Mouse (Mus musculus): Measurements from ENCODE around the gene Srl. TPM values are rescaled to one million over a fixed set of nuclear protein-coding genes. Genes with fewer than 3 reads are reported as not detected.

The Srl gene
- polyA plus RNA-seq, 1 experiment: 6.9 TPM

DNA sequence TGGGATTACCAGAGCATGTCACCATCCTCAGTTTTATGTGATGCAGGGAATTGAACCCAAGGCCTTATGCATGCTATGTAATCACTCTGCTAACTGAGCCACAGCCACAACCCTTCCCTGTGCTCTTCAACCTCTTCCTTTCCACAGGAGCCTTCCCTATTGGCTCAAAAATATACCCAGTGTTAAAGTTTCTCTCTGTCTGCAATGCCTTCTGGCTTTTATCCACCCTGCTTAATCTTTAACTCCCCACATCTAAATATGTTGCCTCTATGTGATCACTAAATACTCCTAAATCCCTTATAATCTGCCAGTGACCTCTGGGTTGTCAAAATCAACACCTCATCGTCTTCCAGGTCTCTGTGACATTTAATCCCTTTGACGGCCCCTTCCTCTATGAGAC lies 23.7 kb downstream of the Srl start:
- TF ChIP-seq CTCF (conservative IDR thresholded peaks at IDR 0.05; ENCODE audit: insufficient read depth, insufficient read length, low read depth, low read length): no peak
- TF ChIP-seq POLR2A (IDR thresholded peaks at IDR 0.05; ENCODE audit: low read depth, low read length): no peak
- no peak overlapping the region for H3K4me3 ChIP-seq (ENCODE audit: insufficient read depth, low read depth, low read length)
- no peak overlapping the region for H3K27ac ChIP-seq (ENCODE audit: insufficient read depth, low read depth, low read length)
- H3K36me3 ChIP-seq (ENCODE audit: control insufficient read depth, insufficient read depth, low read length): no peaks in the 10 kb centered on the region
- H3K27me3 ChIP-seq (replicated peaks; ENCODE audit: control insufficient read depth, insufficient read depth, low read length): no peaks in the 10 kb centered on the region
- DNase-seq: peak; percentile 64
- peaks cover 14% of the 10 kb centered on the region for H3K4me1 ChIP-seq (ENCODE audit: control insufficient read depth, insufficient read depth, low read length)
- WGBS: 44% methylated on average over 2 of the region's 2 CpGs

DNA sequence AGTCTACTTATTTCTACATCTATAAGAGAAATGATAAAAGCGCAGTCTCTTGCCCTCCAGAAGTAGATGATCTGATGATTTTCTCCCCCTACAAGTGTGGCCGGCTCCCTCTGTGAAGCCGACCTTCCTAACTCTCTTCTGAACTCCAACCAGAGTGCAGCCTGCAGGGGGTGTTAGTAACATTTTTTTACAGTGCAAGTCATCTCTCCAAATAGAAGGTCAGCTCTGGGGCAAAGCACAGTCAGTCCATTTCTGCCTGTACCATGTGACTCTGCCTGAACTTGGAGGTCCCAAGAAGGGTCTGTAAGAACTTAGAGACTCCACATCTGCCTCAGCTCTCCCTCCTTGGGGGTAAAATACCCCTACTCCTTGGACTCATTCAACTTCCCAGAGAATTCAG lies 27.2 kb downstream of the Srl start:
- H3K27ac ChIP-seq (ENCODE audit: insufficient read depth, low read depth, low read length): no peak overlapping the region
- DNase-seq: no peak
- 57% methylated on average over 3 of the region's 3 CpGs for WGBS
- no peaks in the 10 kb centered on the region for H3K27me3 ChIP-seq (replicated peaks; ENCODE audit: control insufficient read depth, insufficient read depth, low read length)
- no peak overlapping the region for H3K4me3 ChIP-seq (ENCODE audit: insufficient read depth, low read depth, low read length)
- no peaks in the 10 kb centered on the region for H3K36me3 ChIP-seq (ENCODE audit: control insufficient read depth, insufficient read depth, low read length)
- TF ChIP-seq CTCF (conservative IDR thresholded peaks at IDR 0.05; ENCODE audit: insufficient read depth, insufficient read length, low read depth, low read length) (no peak), POLR2A (IDR thresholded peaks at IDR 0.05; ENCODE audit: low read depth, low read length) (no peak)
- peaks cover 14% of the 10 kb centered on the region for H3K4me1 ChIP-seq (ENCODE audit: control insufficient read depth, insufficient read depth, low read length)

- no peaks in the 10 kb centered on the region for H3K27me3 ChIP-seq (replicated peaks; ENCODE audit: control insufficient read depth, insufficient read depth, low read length)
- TF ChIP-seq CTCF (conservative IDR thresholded peaks at IDR 0.05; ENCODE audit: insufficient read depth, insufficient read length, low read depth, low read length): no peak
- H3K27ac ChIP-seq (ENCODE audit: insufficient read depth, low read depth, low read length): no peak overlapping the region
- H3K36me3 ChIP-seq (ENCODE audit: control insufficient read depth, insufficient read depth, low read length): no peaks in the 10 kb centered on the region
- H3K4me3 ChIP-seq (ENCODE audit: insufficient read depth, low read depth, low read length): no peak overlapping the region
- DNase-seq: peak; percentile 63
- 58% methylated on average over 3 of the region's 3 CpGs for WGBS
- peaks cover 7% of the 10 kb centered on the region for H3K4me1 ChIP-seq (ENCODE audit: control insufficient read depth, insufficient read depth, low read length)
Measured at GRCm38 (mm10) chr16:4512661-4513438, 28.8 kb downstream of the Srl start.

GRCm38 (mm10) chr16:4511371-4511770 lies 30.2 kb downstream of the Srl start:
- no peaks in the 10 kb centered on the region for H3K36me3 ChIP-seq (ENCODE audit: control insufficient read depth, insufficient read depth, low read length)
- H3K27ac ChIP-seq (ENCODE audit: insufficient read depth, low read depth, low read length): no peak overlapping the region
- H3K4me3 ChIP-seq (ENCODE audit: insufficient read depth, low read depth, low read length): no peak overlapping the region
- no peak for TF ChIP-seq CTCF (conservative IDR thresholded peaks at IDR 0.05; ENCODE audit: insufficient read depth, insufficient read length, low read depth, low read length)
- no peak for TF ChIP-seq POLR2A (IDR thresholded peaks at IDR 0.05; ENCODE audit: low read depth, low read length)
- H3K4me1 ChIP-seq (ENCODE audit: control insufficient read depth, insufficient read depth, low read length): peaks cover 4% of the 10 kb centered on the region; the same call in 1 of the 2 replicates
- DNase-seq: no peak
- H3K27me3 ChIP-seq (replicated peaks; ENCODE audit: control insufficient read depth, insufficient read depth, low read length): no peaks in the 10 kb centered on the region
- 89% methylated on average over 2 of the region's 2 CpGs for WGBS

DNA sequence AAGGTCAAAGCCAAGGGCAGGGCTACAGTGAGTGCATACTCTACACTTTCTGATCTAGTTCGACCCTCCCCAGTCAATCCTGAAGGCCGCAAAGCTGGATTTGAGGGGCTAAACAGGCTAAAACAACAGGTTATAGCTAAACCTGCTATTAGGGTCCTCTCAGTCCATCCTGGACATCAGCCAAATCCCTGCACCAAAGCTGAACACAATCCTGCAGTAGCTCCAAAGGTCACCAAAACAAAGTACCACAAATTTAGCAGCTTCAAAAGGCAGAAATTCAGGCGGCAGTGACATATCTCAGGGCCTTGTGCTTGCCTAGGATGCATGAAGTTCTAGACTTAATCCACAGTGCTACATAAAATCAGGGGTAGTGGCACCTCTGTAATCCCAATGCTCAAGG lies 35.4 kb downstream of the Srl start:
- no peaks in the 10 kb centered on the region for H3K27me3 ChIP-seq (replicated peaks; ENCODE audit: control insufficient read depth, insufficient read depth, low read length)
- DNase-seq: peak; percentile 67
- 55% methylated on average over 3 of the region's 3 CpGs for WGBS
- no peak overlapping the region for H3K4me3 ChIP-seq (ENCODE audit: insufficient read depth, low read depth, low read length)
- no peak overlapping the region for H3K27ac ChIP-seq (ENCODE audit: insufficient read depth, low read depth, low read length)
- no peak for TF ChIP-seq POLR2A (IDR thresholded peaks at IDR 0.05; ENCODE audit: low read depth, low read length)
- no peaks in the 10 kb centered on the region for H3K36me3 ChIP-seq (ENCODE audit: control insufficient read depth, insufficient read depth, low read length)
- peaks cover 5% of the 10 kb centered on the region; the same call in 1 of the 2 replicates for H3K4me1 ChIP-seq (ENCODE audit: control insufficient read depth, insufficient read depth, low read length)

DNA sequence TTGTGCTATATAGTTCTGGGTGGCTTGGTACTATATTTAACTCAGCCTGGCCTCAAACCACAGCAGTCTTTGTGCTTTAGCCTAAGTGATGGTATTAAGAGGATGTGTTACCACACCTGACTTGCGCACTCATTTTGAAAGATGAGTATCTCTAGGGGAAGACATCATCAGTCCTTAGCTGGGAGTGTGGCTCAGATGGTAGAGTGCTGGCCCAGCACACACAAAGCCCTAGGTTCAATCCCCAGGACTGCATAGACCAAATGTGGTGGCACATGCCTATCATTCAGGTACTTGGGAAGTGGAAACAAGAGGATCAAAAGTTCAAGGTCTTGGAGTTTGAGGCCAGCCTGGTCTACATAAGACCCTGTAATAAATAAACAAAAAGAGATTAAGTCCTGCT lies 38.1 kb downstream of the Srl start:
- Histone ChIP-seq H3K36me3 (ENCODE audit: control insufficient read depth, insufficient read depth, low read length) (no peaks in the 10 kb centered on the region), H3K27me3 (replicated peaks; ENCODE audit: control insufficient read depth, insufficient read depth, low read length) (no peaks in the 10 kb centered on the region), H3K4me3 (ENCODE audit: insufficient read depth, low read depth, low read length) (no peak overlapping the region), H3K27ac (ENCODE audit: insufficient read depth, low read depth, low read length) (no peak overlapping the region), H3K4me1 (ENCODE audit: control insufficient read depth, insufficient read depth, low read length) (peaks cover 5% of the 10 kb centered on the region; the same call in 1 of the 2 replicates)
- DNase-seq: no peak
- 95% methylated on average over 1 of the region's 1 CpGs for WGBS
- TF ChIP-seq POLR2A (IDR thresholded peaks at IDR 0.05; ENCODE audit: low read depth, low read length) (no peak), CTCF (conservative IDR thresholded peaks at IDR 0.05; ENCODE audit: insufficient read depth, insufficient read length, low read depth, low read length) (no peak)

- Histone ChIP-seq H3K4me3 (ENCODE audit: insufficient read depth, low read depth, low read length) (no peak overlapping the region), H3K27ac (ENCODE audit: insufficient read depth, low read depth, low read length) (no peak overlapping the region), H3K4me1 (ENCODE audit: control insufficient read depth, insufficient read depth, low read length) (peaks cover 14% of the 10 kb centered on the region), H3K36me3 (ENCODE audit: control insufficient read depth, insufficient read depth, low read length) (no peaks in the 10 kb centered on the region), H3K27me3 (replicated peaks; ENCODE audit: control insufficient read depth, insufficient read depth, low read length) (no peaks in the 10 kb centered on the region)
- no peak for TF ChIP-seq POLR2A (IDR thresholded peaks at IDR 0.05; ENCODE audit: low read depth, low read length)
- no peak for TF ChIP-seq CTCF (conservative IDR thresholded peaks at IDR 0.05; ENCODE audit: insufficient read depth, insufficient read length, low read depth, low read length)
- no peak for DNase-seq
Measured at GRCm38 (mm10) chr16:4502568-4502967, 39.0 kb downstream of the Srl start.
